Mouse (Mus musculus) small intestine, adult 2 months (tissue): ENCODE measurements around the gene Alkbh2.

Experiments used
- CTCF ChIP-seq: fragments of 200-500 bp; IDR thresholded peaks from 2 replicates; pipeline ENCODE4 v1.5.1; 2012; ENCODE audit warnings: low read depth, mild to moderate bottlenecking, control low read depth, inconsistent platforms, low read length, moderate library complexity, mixed read lengths; ENCODE audit not compliant: insufficient replicate concordance, insufficient read length; ENCODE audit errors: extremely low read depth
- POLR2A ChIP-seq: fragments of 200-500 bp; IDR thresholded peaks from 2 replicates; pipeline ENCODE4 v1.6.1; 2012; ENCODE audit warnings: low read depth, mild to moderate bottlenecking, control low read depth, inconsistent platforms, low read length, moderate library complexity

DNA sequence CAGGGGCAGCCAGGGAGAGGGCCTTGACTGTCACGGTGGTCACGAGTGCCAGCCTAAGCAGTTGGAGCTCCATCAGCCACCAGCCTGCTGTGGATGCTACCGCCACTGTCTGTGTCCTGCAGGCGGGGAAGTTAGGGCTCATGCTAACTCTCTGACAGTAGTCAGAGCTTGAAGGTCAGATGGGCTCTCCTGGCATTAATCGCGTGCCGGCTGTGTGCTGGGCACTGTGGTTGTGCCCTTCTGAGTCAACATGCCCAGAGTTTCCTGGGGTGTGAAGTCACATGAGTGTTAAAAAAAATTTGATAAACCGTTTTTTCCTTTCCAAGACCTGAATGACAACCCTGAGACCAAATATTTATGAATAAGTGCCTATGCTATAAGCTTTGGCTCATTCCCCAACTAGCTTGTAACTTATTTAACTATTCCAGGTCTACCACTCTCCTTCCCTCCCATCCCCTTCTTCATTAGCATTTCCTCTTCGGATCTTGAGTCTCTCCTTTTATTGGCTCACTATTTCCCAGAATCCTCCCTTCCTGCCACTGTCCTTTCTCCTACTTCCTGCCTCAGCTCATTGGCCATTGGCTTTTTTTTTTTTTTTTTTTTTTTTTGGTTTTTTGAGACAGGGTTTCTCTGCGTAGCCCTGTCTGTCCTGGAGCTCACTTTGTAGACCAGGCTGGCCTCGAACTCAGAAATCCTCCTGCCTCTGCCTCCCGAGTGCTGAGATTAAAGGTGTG, 24.5 kb upstream of the Alkbh2 start:
- TF ChIP-seq POLR2A (no peak), CTCF (no peak)
